Mouse (Mus musculus): ENCODE data around the gene Defa28. TPM values are rescaled to one million over a fixed set of nuclear protein-coding genes. Genes with fewer than 3 reads are reported as not detected.

Gene Defa28
- total RNA-seq (2023) = not detected

DNA sequence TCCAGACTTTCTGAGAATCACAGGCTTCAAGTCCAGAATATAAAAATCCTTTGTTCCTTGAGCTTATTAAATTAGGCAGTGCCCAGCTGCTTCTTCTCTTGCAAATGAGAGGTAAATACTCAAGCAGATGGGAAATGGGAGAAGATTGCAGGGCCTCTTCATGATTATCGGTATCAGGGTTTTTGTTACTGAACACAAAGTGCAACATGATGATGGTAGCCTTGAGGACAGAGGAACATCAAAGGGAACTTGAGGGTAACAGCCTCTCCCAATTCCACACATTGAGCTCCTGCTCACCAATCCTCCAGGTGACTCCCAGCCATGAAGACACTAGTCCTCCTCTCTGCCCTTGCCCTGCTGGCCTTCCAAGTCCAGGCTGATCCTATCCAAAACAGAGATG lies at the start of gene Defa28:
Gene Defa28, plus strand, starts transcription at position 301 of the 400 bp plus-strand sequence.

DNA sequence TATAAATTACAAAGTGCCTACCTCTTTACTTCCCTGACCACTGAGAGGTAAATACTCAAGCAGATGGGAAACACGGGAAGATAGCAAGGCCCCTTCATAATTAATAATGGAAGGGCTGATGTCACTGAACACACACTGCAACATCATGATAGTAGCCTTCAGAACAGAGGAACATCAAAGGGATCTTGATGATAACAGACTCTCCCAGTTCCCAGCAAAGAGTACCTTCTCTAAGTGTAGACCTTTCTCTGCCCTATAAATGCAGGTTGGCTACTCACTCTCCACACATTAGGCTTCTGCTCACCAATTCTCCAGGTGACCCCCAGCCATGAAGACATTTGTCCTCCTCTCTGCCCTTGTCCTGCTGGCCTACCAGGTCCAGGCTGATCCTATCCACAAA lies 17.7 kb upstream of the Defa28 start, which contains the start of gene Defa37:
Gene Defa37, plus strand, starts transcription at position 301 of the 400 bp plus-strand sequence.

DNA sequence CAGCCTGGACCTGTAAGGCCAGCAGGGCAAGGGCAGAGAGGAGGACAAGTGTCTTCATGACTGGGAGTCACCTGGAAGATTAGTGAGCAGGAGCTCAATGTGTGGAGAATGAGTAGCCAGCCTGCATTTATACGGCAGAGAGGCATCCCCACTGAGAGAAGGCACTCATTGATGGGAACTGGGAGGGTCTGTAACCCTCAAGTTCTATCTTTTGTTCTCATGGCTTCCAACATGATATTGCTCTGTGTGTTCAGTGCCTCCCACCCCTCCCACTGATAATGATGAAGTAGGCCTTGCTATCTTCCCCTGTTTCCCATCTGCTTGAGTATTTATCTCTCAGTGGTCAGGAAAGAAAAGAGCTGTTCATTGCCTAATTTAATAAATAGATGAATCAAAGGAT lies 11.6 kb downstream of the Defa28 start, which contains the start of gene Gm7861:
Gene Gm7861, minus strand, starts transcription at position 101 of the 400 bp plus-strand sequence.

DNA sequence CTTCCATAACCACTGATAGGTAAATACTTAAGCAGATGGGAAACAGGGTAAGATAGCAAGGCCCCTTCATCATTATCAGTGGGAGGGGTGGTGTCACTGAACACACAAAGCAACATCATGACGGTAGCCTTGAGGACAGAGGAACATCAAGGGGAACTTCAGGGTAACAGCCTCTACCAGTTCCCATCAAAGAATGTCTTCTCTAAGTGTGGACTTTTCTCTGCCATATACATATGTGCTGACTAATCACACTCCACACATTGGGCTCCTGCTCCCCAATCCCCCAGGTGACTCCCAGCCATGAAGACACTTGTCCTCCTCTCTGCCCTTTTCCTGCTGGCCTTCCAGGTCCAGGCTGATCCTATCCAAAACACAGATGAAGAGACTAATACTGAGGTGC lies 35.1 kb downstream of the Defa28 start, which contains the start of gene Defa26:
Gene Defa26, plus strand, starts transcription at position 301 of the 400 bp plus-strand sequence.

Other genes starting within 250 kb of the Defa28 start
- not detected for gene Defa2, start 204.5 kb upstream of the Defa28 start, total RNA-seq (2023)
- gene Defa33, start 191.2 kb upstream of the Defa28 start, total RNA-seq (2023) = not detected
- gene Defa36, start 155.6 kb upstream of the Defa28 start, total RNA-seq (2023) = not detected
- gene Gm7849, start 126.4 kb upstream of the Defa28 start, total RNA-seq (2023) = not detected
- gene Defa20, start 73.7 kb upstream of the Defa28 start, total RNA-seq (2023) = not detected
- not detected for gene Defa32, start 54.0 kb upstream of the Defa28 start, total RNA-seq (2023)
- gene Defa37, start 17.6 kb upstream of the Defa28 start, total RNA-seq (2023) = not detected
- not detected for gene Gm7861, start 11.5 kb downstream of the Defa28 start, total RNA-seq (2023)
- not detected for gene Defa26, start 35.2 kb downstream of the Defa28 start, total RNA-seq (2023)
- not detected for gene Defa17, start 72.8 kb downstream of the Defa28 start, total RNA-seq (2023)
- gene Defa34, start 82.8 kb downstream of the Defa28 start, total RNA-seq (2023) = not detected
- gene AY761184, start 120.6 kb downstream of the Defa28 start, total RNA-seq (2023) = not detected
- not detected for gene Defa24, start 151.5 kb downstream of the Defa28 start, total RNA-seq (2023)
- gene Defb50, start 240.5 kb downstream of the Defa28 start, total RNA-seq (2023) = not detected

All from CD4-positive naive resting alpha-beta T cell, adult 57 days (primary cell).